Mouse (Mus musculus) MEL (cell line): ENCODE results near the gene Dntt.

Experiments
- CHD1 ChIP-seq: IDR thresholded peaks from 2 replicates; pipeline ENCODE4 v1.6.1; 2012; ENCODE audit warnings: low read depth, mild to moderate bottlenecking, inconsistent platforms, low read length, improper control_type of control experiment
- CHD2 ChIP-seq: IDR thresholded peaks from 2 replicates; pipeline ENCODE4 v1.6.1; 2011; ENCODE audit warnings: low read length, improper control_type of control experiment
- POLR2A ChIP-seq, 2 experiments: IDR thresholded peaks; 2 replicates each; pipeline ENCODE4 v1.6.1; 2011 to 2012; ENCODE audit warnings: low read length in 2 of 2, mild to moderate bottlenecking in 2 of 2, control low read depth in 1 of 2, improper control_type of control experiment in 1 of 2, low read depth in 1 of 2, moderate library complexity in 1 of 2; ENCODE audit not compliant: control insufficient read depth in 1 of 2, insufficient read depth in 1 of 2, poor library complexity in 1 of 2
- RAD21 ChIP-seq: IDR thresholded peaks from 2 replicates; pipeline ENCODE4 v1.6.1; 2011; ENCODE audit warnings: mild to moderate bottlenecking, low read depth, low read length, improper control_type of control experiment
- USF2 ChIP-seq, 2 experiments: IDR thresholded peaks; 2 replicates each; pipeline ENCODE4 v1.6.1; 2011 to 2012; ENCODE audit warnings: improper control_type of control experiment in 2 of 2, low read length in 2 of 2, borderline replicate concordance in 1 of 2, inconsistent platforms in 1 of 2, low read depth in 1 of 2, mild to moderate bottlenecking in 1 of 2; ENCODE audit not compliant: insufficient read depth in 1 of 2
- ZKSCAN1 ChIP-seq: IDR thresholded peaks from 2 replicates; pipeline ENCODE4 v1.6.1; 2012; ENCODE audit warnings: low read depth, mild to moderate bottlenecking, inconsistent platforms, low read length, improper control_type of control experiment, moderate library complexity

- TF ChIP-seq CHD2 (no peak), POLR2A (IDR thresholded peaks at IDR 0.05; ENCODE audit: control insufficient read depth in 1 of 2, insufficient read depth in 1 of 2, low read depth in 1 of 2, low read length in 2 of 2, poor library complexity in 1 of 2) (no peak), CHD1 (no peak), RAD21 (no peak), ZKSCAN1 (no peak), USF2 (IDR thresholded peaks at IDR 0.05; ENCODE audit: borderline replicate concordance in 1 of 2, insufficient read depth in 1 of 2, low read depth in 1 of 2, low read length in 2 of 2) (no peak)
Measured at GRCm38 (mm10) chr19:41039110-41039509, 10.0 kb downstream of the Dntt start.
